Mouse (Mus musculus): Measurements from ENCODE around the gene Nol10. TPM values are rescaled to one million over a fixed set of nuclear protein-coding genes. Genes with fewer than 3 reads are reported as not detected.
A peak's percentile ranks its signal among the peaks of the same experiment; 100 is the strongest.

The Nol10 gene
- polyA plus RNA-seq, 1 experiment from 2014 or later: 17.0 TPM

- WGBS: 3% methylated on average over 51 of the region's 51 CpGs
- no peak overlapping the region for H3K27ac ChIP-seq (ENCODE audit: low read length)
- ATAC-seq (ENCODE audit: insufficient read depth, low FRiP score): 0 out of 2 replicates have a peak, but pooled peaks have one; percentile 53
- peak overlapping the region; percentile 65; the same call in 1 of the 2 replicates for H3K9ac ChIP-seq (ENCODE audit: low read length)
- no peaks in the 10 kb centered on the region for H3K9me3 ChIP-seq (replicated peaks; ENCODE audit: control insufficient read depth, low read length)
- no peaks in the 10 kb centered on the region for H3K36me3 ChIP-seq (ENCODE audit: control insufficient read depth, insufficient read depth, low read length)
- no peaks in the 10 kb centered on the region; the same call in 1 of the 2 replicates for H3K4me1 ChIP-seq (ENCODE audit: control insufficient read depth, insufficient read depth, low read length)
- H3K27me3 ChIP-seq (ENCODE audit: control insufficient read depth, insufficient read depth, low read length): peaks cover 20% of the 10 kb centered on the region
- peak overlapping the region; percentile 49 for H3K4me3 ChIP-seq (replicated peaks; ENCODE audit: low read length)
- peak overlapping the region; percentile 86 for H3K4me2 ChIP-seq (ENCODE audit: low read depth, low read length)
These were observed 23.4 kb upstream of the Nol10 start for GRCm38 (mm10) chr12:17324549-17325470.

GRCm38 (mm10) chr12:17329259-17329658 lies 19.0 kb upstream of the Nol10 start, which contains the start of gene Atp6v1c2:
Gene Atp6v1c2, minus strand, starts transcription at chr12:17329359.
- WGBS: 68% methylated on average over 3 of the region's 3 CpGs
- ATAC-seq (ENCODE audit: insufficient read depth, low FRiP score): no peak
- Histone ChIP-seq H3K27ac (ENCODE audit: low read length) (no peak within 1 kb of the TSS), H3K9ac (ENCODE audit: low read length) (no peak within 1 kb of the TSS), H3K4me3 (replicated peaks; ENCODE audit: low read length) (no peak within 1 kb of the TSS), H3K9me3 (replicated peaks; ENCODE audit: control insufficient read depth, low read length) (no peaks in the 10 kb centered on the region), H3K4me2 (ENCODE audit: low read depth, low read length) (no peak within 1 kb of the TSS), H3K36me3 (ENCODE audit: control insufficient read depth, insufficient read depth, low read length) (no peaks in the 10 kb centered on the region), H3K27me3 (ENCODE audit: control insufficient read depth, insufficient read depth, low read length) (peaks cover 12% of the 10 kb centered on the region), H3K4me1 (ENCODE audit: control insufficient read depth, insufficient read depth, low read length) (no peaks in the 10 kb centered on the region; the same call in 1 of the 2 replicates)

- no peak for ATAC-seq (ENCODE audit: insufficient read depth, low FRiP score)
- Histone ChIP-seq H3K9me3 (replicated peaks; ENCODE audit: control insufficient read depth, low read length) (no peaks in the 10 kb centered on the region), H3K27ac (ENCODE audit: low read length) (no peak overlapping the region), H3K9ac (ENCODE audit: low read length) (no peak overlapping the region), H3K4me2 (ENCODE audit: low read depth, low read length) (no peak overlapping the region), H3K4me1 (ENCODE audit: control insufficient read depth, insufficient read depth, low read length) (no peaks in the 10 kb centered on the region), H3K4me3 (replicated peaks; ENCODE audit: low read length) (no peak overlapping the region), H3K27me3 (ENCODE audit: control insufficient read depth, insufficient read depth, low read length) (no peaks in the 10 kb centered on the region), H3K36me3 (ENCODE audit: control insufficient read depth, insufficient read depth, low read length) (no peaks in the 10 kb centered on the region)
- WGBS: 23% methylated on average over 1 of the region's 1 CpGs
These were observed 14.8 kb upstream of the Nol10 start for GRCm38 (mm10) chr12:17333459-17333858.

- no peak overlapping the region for H3K4me3 ChIP-seq (replicated peaks; ENCODE audit: low read length)
- no peak overlapping the region for H3K9ac ChIP-seq (ENCODE audit: low read length)
- H3K27ac ChIP-seq (ENCODE audit: low read length): no peak overlapping the region
- H3K9me3 ChIP-seq (replicated peaks; ENCODE audit: control insufficient read depth, low read length): no peaks in the 10 kb centered on the region
- no peaks in the 10 kb centered on the region for H3K4me1 ChIP-seq (ENCODE audit: control insufficient read depth, insufficient read depth, low read length)
- no peaks in the 10 kb centered on the region for H3K27me3 ChIP-seq (ENCODE audit: control insufficient read depth, insufficient read depth, low read length)
- H3K4me2 ChIP-seq (ENCODE audit: low read depth, low read length): no peak overlapping the region
- 50% methylated on average over 2 of the region's 2 CpGs for WGBS
- H3K36me3 ChIP-seq (ENCODE audit: control insufficient read depth, insufficient read depth, low read length): no peaks in the 10 kb centered on the region
- no peak for ATAC-seq (ENCODE audit: insufficient read depth, low FRiP score)
These were observed 9.9 kb upstream of the Nol10 start for GRCm38 (mm10) chr12:17338338-17338737.

- no peak overlapping the region for H3K4me2 ChIP-seq (ENCODE audit: low read depth, low read length)
- H3K4me1 ChIP-seq (ENCODE audit: control insufficient read depth, insufficient read depth, low read length): no peaks in the 10 kb centered on the region
- H3K4me3 ChIP-seq (replicated peaks; ENCODE audit: low read length): no peak overlapping the region
- no peaks in the 10 kb centered on the region for H3K27me3 ChIP-seq (ENCODE audit: control insufficient read depth, insufficient read depth, low read length)
- H3K36me3 ChIP-seq (ENCODE audit: control insufficient read depth, insufficient read depth, low read length): no peaks in the 10 kb centered on the region
- no peak overlapping the region for H3K9ac ChIP-seq (ENCODE audit: low read length)
- no peak overlapping the region for H3K27ac ChIP-seq (ENCODE audit: low read length)
- ATAC-seq (ENCODE audit: insufficient read depth, low FRiP score): no peak
- WGBS: 63% methylated on average over 3 of the region's 3 CpGs
- H3K9me3 ChIP-seq (replicated peaks; ENCODE audit: control insufficient read depth, low read length): no peaks in the 10 kb centered on the region
These were observed 8.9 kb upstream of the Nol10 start for GRCm38 (mm10) chr12:17339114-17339905.

GRCm38 (mm10) chr12:17347327-17348047 lies 771 bp upstream of the Nol10 start:
- Histone ChIP-seq H3K9me3 (replicated peaks; ENCODE audit: control insufficient read depth, low read length) (no peaks in the 10 kb centered on the region), H3K27me3 (ENCODE audit: control insufficient read depth, insufficient read depth, low read length) (no peaks in the 10 kb centered on the region), H3K27ac (ENCODE audit: low read length) (peak overlapping the region; percentile 26; the same call in 1 of the 2 replicates), H3K36me3 (ENCODE audit: control insufficient read depth, insufficient read depth, low read length) (no peaks in the 10 kb centered on the region; the same call in 1 of the 2 replicates), H3K4me1 (ENCODE audit: control insufficient read depth, insufficient read depth, low read length) (peaks cover 4% of the 10 kb centered on the region; the same call in 1 of the 2 replicates), H3K4me3 (replicated peaks; ENCODE audit: low read length) (peak overlapping the region; percentile 85), H3K9ac (ENCODE audit: low read length) (peak overlapping the region; percentile 82), H3K4me2 (ENCODE audit: low read depth, low read length) (peak overlapping the region; percentile 95)
- WGBS: 34% methylated on average over 11 of the region's 11 CpGs
- peak; percentile 45 for ATAC-seq (ENCODE audit: insufficient read depth, low FRiP score)

- Histone ChIP-seq H3K27me3 (ENCODE audit: control insufficient read depth, insufficient read depth, low read length) (no peaks in the 10 kb centered on the region), H3K4me1 (ENCODE audit: control insufficient read depth, insufficient read depth, low read length) (peaks cover 4% of the 10 kb centered on the region; the same call in 1 of the 2 replicates), H3K4me3 (replicated peaks; ENCODE audit: low read length) (no peak overlapping the region), H3K9ac (ENCODE audit: low read length) (no peak overlapping the region), H3K9me3 (replicated peaks; ENCODE audit: control insufficient read depth, low read length) (no peaks in the 10 kb centered on the region), H3K27ac (ENCODE audit: low read length) (no peak overlapping the region), H3K4me2 (ENCODE audit: low read depth, low read length) (no peak overlapping the region), H3K36me3 (ENCODE audit: control insufficient read depth, insufficient read depth, low read length) (no peaks in the 10 kb centered on the region; the same call in 1 of the 2 replicates)
- ATAC-seq (ENCODE audit: insufficient read depth, low FRiP score): no peak
These were observed 1.8 kb downstream of the Nol10 start for GRCm38 (mm10) chr12:17350106-17350505.

GRCm38 (mm10) chr12:17356853-17357252 lies 8.6 kb downstream of the Nol10 start:
- ATAC-seq (ENCODE audit: insufficient read depth, low FRiP score): no peak

More at GRCm38 (mm10) chr12:17356853-17357252, 8.6 kb downstream of the Nol10 start:
- no peak overlapping the region for H3K4me3 ChIP-seq (replicated peaks; ENCODE audit: low read length)
- H3K4me1 ChIP-seq (ENCODE audit: control insufficient read depth, insufficient read depth, low read length): no peaks in the 10 kb centered on the region
- no peaks in the 10 kb centered on the region for H3K27me3 ChIP-seq (ENCODE audit: control insufficient read depth, insufficient read depth, low read length)
- no peak overlapping the region for H3K27ac ChIP-seq (ENCODE audit: low read length)
- no peak overlapping the region for H3K4me2 ChIP-seq (ENCODE audit: low read depth, low read length)
- H3K9ac ChIP-seq (ENCODE audit: low read length): no peak overlapping the region
- no peaks in the 10 kb centered on the region for H3K9me3 ChIP-seq (replicated peaks; ENCODE audit: control insufficient read depth, low read length)
- peaks cover 3% of the 10 kb centered on the region; the same call in 1 of the 2 replicates for H3K36me3 ChIP-seq (ENCODE audit: control insufficient read depth, insufficient read depth, low read length)
- 77% methylated on average over 4 of the region's 4 CpGs for WGBS

Data from stomach, embryonic 16.5 days (tissue).